Mouse (Mus musculus) spleen, adult 2 months (tissue): ENCODE measurements around the gene Grik3. TPM values are rescaled to one million over a fixed set of nuclear protein-coding genes. Genes with fewer than 3 reads are reported as not detected.

Source experiments
- DNase-seq, 2 experiments: peaks; one replicate each; pipeline versions ENCODE4 v3.0.0 to v3.0.0-alpha.2; 2012 to 2021; ENCODE audit warnings: low spot score in 2 of 2, low read depth in 1 of 2
- H3K27ac ChIP-seq: fragments of 200-500 bp; 2 replicates; pipeline ENCODE4 v1.5.1; 2012; ENCODE audit warnings: low read length, inconsistent platforms; ENCODE audit not compliant: insufficient read depth
- H3K27me3 ChIP-seq: fragments of 200-500 bp; 2 replicates; pipeline ENCODE4 v1.6.1; 2012; ENCODE audit warnings: mild to moderate bottlenecking, moderate library complexity, low read length, inconsistent platforms; ENCODE audit not compliant: control insufficient read depth, insufficient read depth
- H3K36me3 ChIP-seq: fragments of 200-500 bp; 2 replicates; pipeline ENCODE4 v1.6.1; 2012; ENCODE audit warnings: mild to moderate bottlenecking, low read length, inconsistent platforms; ENCODE audit not compliant: control insufficient read depth, insufficient read depth
- H3K4me1 ChIP-seq: fragments of 200-500 bp; 2 replicates; pipeline ENCODE4 v1.6.1; 2011; ENCODE audit warnings: inconsistent platforms; ENCODE audit not compliant: control insufficient read depth, insufficient read depth, insufficient read length
- H3K4me3 ChIP-seq: fragments of 200-500 bp; 2 replicates; pipeline ENCODE4 v1.5.1; 2011; ENCODE audit warnings: mild to moderate bottlenecking, inconsistent platforms; ENCODE audit not compliant: insufficient read depth, insufficient read length; ENCODE audit errors: extremely low read depth
- CTCF ChIP-seq: fragments of 200-500 bp; IDR thresholded peaks from 2 replicates; pipeline ENCODE4 v1.5.1; 2011; ENCODE audit warnings: mild to moderate bottlenecking, inconsistent platforms; ENCODE audit not compliant: insufficient read depth, insufficient read length, insufficient replicate concordance; ENCODE audit errors: extremely low read depth
- POLR2A ChIP-seq: fragments of 200-500 bp; IDR thresholded peaks from 2 replicates; pipeline ENCODE4 v1.6.1; 2011; ENCODE audit warnings: low read depth, low read length, inconsistent platforms
- WGBS: fragments of 180-500 bp; shearing (Covaris S2); methylation state at CpG from one replicate; pipeline ENCODE4 v1.1.7; 2018; 5-methylcytosine and 5-hydroxymethylcytosine counted together
- polyA plus RNA-seq: library from polyadenylated mRNA; depleted of rRNA; stranded (reverse); fragments of >200 nt; gene quantifications from 2 replicates; pipeline ENCODE4 v1.2.3, GENCODE M21; 2012

Gene Grik3
- polyA plus RNA-seq, 1 experiment, result 0.04 TPM

- WGBS, result 83% methylated on average over 6 of the region's 6 CpGs
- no peaks in the 10 kb centered on the region for H3K36me3 ChIP-seq
- H3K27me3 ChIP-seq, result no peaks in the 10 kb centered on the region
- no peak overlapping the region for H3K4me3 ChIP-seq
- no peak overlapping the region for H3K27ac ChIP-seq
- DNase-seq, result no peak
- TF ChIP-seq CTCF, result no peak
- no peak for TF ChIP-seq POLR2A
- H3K4me1 ChIP-seq, result no peaks in the 10 kb centered on the region
Measured at GRCm38 (mm10) chr4:125661982-125662381, 171.5 kb downstream of the Grik3 start.

- no peak for TF ChIP-seq POLR2A
- no peak for TF ChIP-seq CTCF
Measured at GRCm38 (mm10) chr4:125663262-125663661, 172.8 kb downstream of the Grik3 start.

GRCm38 (mm10) chr4:125665955-125666354 lies 175.5 kb downstream of the Grik3 start:
- Histone ChIP-seq H3K4me1 (no peaks in the 10 kb centered on the region), H3K27me3 (no peaks in the 10 kb centered on the region), H3K36me3 (no peaks in the 10 kb centered on the region), H3K4me3 (no peak overlapping the region), H3K27ac (no peak overlapping the region)
- 12% methylated on average over 5 of the region's 5 CpGs for WGBS
- DNase-seq, result no peak
- no peak for TF ChIP-seq POLR2A
- no peak for TF ChIP-seq CTCF

More at GRCm38 (mm10) chr4:125663262-125663661, 172.8 kb downstream of the Grik3 start:
- H3K4me3 ChIP-seq, result no peak overlapping the region
- no peak for DNase-seq
- 84% methylated on average over 8 of the region's 8 CpGs for WGBS
- H3K4me1 ChIP-seq, result no peaks in the 10 kb centered on the region
- no peaks in the 10 kb centered on the region for H3K36me3 ChIP-seq
- no peaks in the 10 kb centered on the region for H3K27me3 ChIP-seq
- no peak overlapping the region for H3K27ac ChIP-seq

- Histone ChIP-seq H3K4me1 (no peaks in the 10 kb centered on the region), H3K27ac (no peak overlapping the region), H3K4me3 (no peak overlapping the region), H3K27me3 (no peaks in the 10 kb centered on the region), H3K36me3 (no peaks in the 10 kb centered on the region)
- WGBS, result 92% methylated on average over 13 of the region's 13 CpGs
- TF ChIP-seq POLR2A (no peak), CTCF (no peak)
- DNase-seq, result no peak
Measured at GRCm38 (mm10) chr4:125682007-125682406, 191.5 kb downstream of the Grik3 start.

GRCm38 (mm10) chr4:125687078-125687477 lies 196.6 kb downstream of the Grik3 start:
- Histone ChIP-seq H3K27me3 (no peaks in the 10 kb centered on the region), H3K27ac (no peak overlapping the region), H3K4me1 (no peaks in the 10 kb centered on the region), H3K36me3 (no peaks in the 10 kb centered on the region), H3K4me3 (no peak overlapping the region)
- no peak for TF ChIP-seq POLR2A
- no peak for TF ChIP-seq CTCF
- DNase-seq, result no peak
- WGBS, result 28% methylated on average over 8 of the region's 8 CpGs

- WGBS, result 57% methylated on average over 6 of the region's 6 CpGs
- no peak overlapping the region for H3K4me3 ChIP-seq
- H3K27ac ChIP-seq, result no peak overlapping the region
- DNase-seq, result no peak
- no peaks in the 10 kb centered on the region for H3K36me3 ChIP-seq
- no peaks in the 10 kb centered on the region for H3K27me3 ChIP-seq
- TF ChIP-seq POLR2A, result no peak
- TF ChIP-seq CTCF, result no peak
- H3K4me1 ChIP-seq, result no peaks in the 10 kb centered on the region
Measured at GRCm38 (mm10) chr4:125695431-125695830, 204.9 kb downstream of the Grik3 start.

- DNase-seq, result no peak
- H3K27ac ChIP-seq, result no peak overlapping the region
- no peaks in the 10 kb centered on the region for H3K27me3 ChIP-seq
- H3K4me3 ChIP-seq, result no peak overlapping the region
- no peaks in the 10 kb centered on the region for H3K36me3 ChIP-seq
- TF ChIP-seq CTCF (no peak), POLR2A (no peak)
- WGBS, result 31% methylated on average over 18 of the region's 18 CpGs
- H3K4me1 ChIP-seq, result no peaks in the 10 kb centered on the region
Measured at GRCm38 (mm10) chr4:125696182-125696939, 205.9 kb downstream of the Grik3 start.

GRCm38 (mm10) chr4:125697626-125698025 lies 207.1 kb downstream of the Grik3 start:
- TF ChIP-seq CTCF, result no peak
- TF ChIP-seq POLR2A, result no peak
- Histone ChIP-seq H3K4me1 (no peaks in the 10 kb centered on the region), H3K27me3 (no peaks in the 10 kb centered on the region), H3K27ac (no peak overlapping the region), H3K36me3 (no peaks in the 10 kb centered on the region), H3K4me3 (no peak overlapping the region)
- 36% methylated on average over 9 of the region's 9 CpGs for WGBS
- no peak for DNase-seq
